Mouse (Mus musculus) limb, embryonic 15.5 days (tissue): ENCODE data around the gene Tnpo1. TPM values are rescaled to one million over a fixed set of nuclear protein-coding genes. Genes with fewer than 3 reads are reported as not detected.

ENCODE experiments used
- ATAC-seq: fragments of 200-750 bp; cut with Nextera tagmentation; 2 replicates; pipeline ENCODE4 v1.8.0; 2017; ENCODE audit warnings: low read depth, moderate TSS enrichment; ENCODE audit not compliant: insufficient number of reproducible peaks, low FRiP score, low TSS enrichment
- H3K27ac ChIP-seq: fragments of 300-500 bp; sonication (generic); 2 replicates; pipeline ENCODE4 v1.5.1; 2015; ENCODE audit warnings: moderate library complexity, mild to moderate bottlenecking, inconsistent platforms
- H3K27me3 ChIP-seq: fragments of 300-500 bp; sonication (generic); 2 replicates; pipeline ENCODE4 v1.6.1; 2015; ENCODE audit warnings: inconsistent platforms
- H3K36me3 ChIP-seq: fragments of 300-500 bp; sonication (generic); 2 replicates; pipeline ENCODE4 v1.6.1; 2015; ENCODE audit warnings: inconsistent platforms
- H3K4me1 ChIP-seq: fragments of 300-500 bp; sonication (generic); 2 replicates; pipeline ENCODE4 v1.6.1; 2015; ENCODE audit warnings: inconsistent platforms
- H3K4me2 ChIP-seq: fragments of 300-500 bp; sonication (generic); 2 replicates; pipeline ENCODE4 v1.6.1; 2015; ENCODE audit warnings: mild to moderate bottlenecking, inconsistent platforms
- H3K4me3 ChIP-seq: fragments of 300-500 bp; sonication (generic); 2 replicates; pipeline ENCODE4 v1.5.1; 2015; ENCODE audit warnings: mild to moderate bottlenecking, inconsistent platforms
- H3K9ac ChIP-seq: fragments of 300-500 bp; sonication (generic); 2 replicates; pipeline ENCODE4 v1.6.1; 2015; ENCODE audit warnings: inconsistent platforms
- H3K9me3 ChIP-seq: fragments of 300-500 bp; sonication (generic); 2 replicates; pipeline ENCODE4 v1.6.1; 2016; ENCODE audit warnings: inconsistent platforms
- WGBS: fragments of 180-500 bp; shearing (Covaris S2); methylation state at CpG from one replicate; pipeline ENCODE4 v1.1.7; 2015; 5-methylcytosine and 5-hydroxymethylcytosine counted together
- polyA plus RNA-seq: library from polyadenylated mRNA; unstranded; fragments of >200 nt; fragmentation: Nextera tagmentation; extraction: Ambion mirVana; gene quantifications from 2 replicates; pipeline ENCODE4 v1.2.1, GENCODE M21; 2015

The Tnpo1 gene
- polyA plus RNA-seq, 1 experiment from 2014 or later: 55.3 TPM

DNA sequence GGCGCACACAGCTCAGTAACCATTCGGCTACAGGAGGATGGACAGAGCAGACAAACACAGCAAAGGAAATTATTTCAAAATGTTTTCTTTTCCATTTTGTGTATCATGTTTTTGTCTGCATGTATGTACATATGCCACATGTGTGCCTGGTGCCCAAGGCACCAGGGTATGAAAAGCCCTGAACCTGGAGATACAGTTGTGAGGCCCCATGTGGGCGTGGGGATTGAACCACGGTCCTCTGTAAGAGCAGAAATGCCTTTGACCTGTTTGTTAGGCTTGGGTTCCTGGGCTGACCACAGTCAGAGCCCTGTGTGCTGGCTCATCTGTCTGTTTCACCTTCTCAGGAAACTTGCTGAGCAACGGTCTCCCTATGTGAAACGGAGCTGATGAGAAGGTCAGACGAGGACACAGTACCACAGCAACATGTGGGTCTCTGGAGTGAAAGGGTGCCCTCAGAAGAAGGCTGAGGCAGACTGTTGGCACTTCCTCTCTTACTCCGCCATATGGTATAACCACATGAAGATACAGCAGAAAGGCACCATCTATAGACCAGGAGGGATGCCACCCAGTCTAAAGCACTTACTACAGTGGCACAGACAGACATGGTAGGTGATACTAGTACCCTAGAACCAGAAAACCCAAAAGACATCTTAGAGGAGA lies 23.7 kb downstream of the Tnpo1 start:
- Histone ChIP-seq H3K9me3 (no peaks in the 10 kb centered on the region), H3K4me1 (no peaks in the 10 kb centered on the region), H3K9ac (no peak overlapping the region), H3K27ac (no peak overlapping the region), H3K4me2 (no peak overlapping the region), H3K4me3 (no peak overlapping the region), H3K36me3 (peaks cover 15% of the 10 kb centered on the region), H3K27me3 (no peaks in the 10 kb centered on the region)
- WGBS: 88% methylated on average over 8 of the region's 8 CpGs
- ATAC-seq: no peak

DNA sequence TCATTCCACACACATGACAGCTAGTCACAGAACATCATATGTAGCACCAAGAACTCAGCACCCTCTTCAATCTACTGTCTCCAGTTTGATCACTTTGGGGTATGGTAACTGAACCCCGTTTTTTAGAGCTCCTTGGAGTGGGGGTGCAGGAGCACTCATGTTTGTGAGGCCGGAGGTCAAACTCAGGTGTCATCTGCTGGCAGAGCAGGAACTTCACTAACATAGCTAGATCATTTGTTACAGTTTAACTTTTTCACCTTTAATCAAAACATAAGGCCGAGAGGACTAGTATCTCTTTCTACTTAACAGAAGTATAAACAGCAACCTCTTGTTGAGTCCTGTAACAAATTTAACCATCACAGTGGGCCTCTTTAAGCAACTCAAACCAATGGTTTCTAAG lies 26.6 kb downstream of the Tnpo1 start:
- no peak overlapping the region for H3K4me3 ChIP-seq
- no peaks in the 10 kb centered on the region for H3K9me3 ChIP-seq
- peaks cover 7% of the 10 kb centered on the region for H3K36me3 ChIP-seq
- no peak overlapping the region for H3K4me2 ChIP-seq
- H3K27ac ChIP-seq: no peak overlapping the region
- H3K9ac ChIP-seq: no peak overlapping the region
- 82% methylated on average over 3 of the region's 3 CpGs for WGBS
- H3K4me1 ChIP-seq: no peaks in the 10 kb centered on the region
- H3K27me3 ChIP-seq: no peaks in the 10 kb centered on the region
- no peak for ATAC-seq

DNA sequence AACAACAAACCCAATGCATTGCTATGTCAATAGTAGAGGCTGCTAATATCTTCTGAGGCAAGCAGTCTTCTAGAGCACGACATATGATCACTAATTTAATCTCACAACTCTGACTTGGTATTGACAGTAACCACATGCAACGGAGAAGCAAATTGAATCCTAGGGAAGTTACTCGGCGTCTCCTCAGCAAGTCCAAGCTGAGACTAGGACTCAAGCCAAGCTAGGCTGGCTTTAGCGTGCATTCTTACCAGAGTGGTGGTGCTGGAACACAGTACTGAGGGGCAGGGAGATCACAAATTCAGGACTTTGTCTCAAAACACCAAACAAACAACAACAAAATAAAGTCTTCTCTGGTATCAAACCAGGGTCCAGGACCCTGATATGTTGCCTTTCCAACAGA lies 28.6 kb downstream of the Tnpo1 start:
- Histone ChIP-seq H3K27ac (no peak overlapping the region), H3K4me2 (no peak overlapping the region), H3K9ac (no peak overlapping the region), H3K4me3 (no peak overlapping the region), H3K4me1 (peaks cover 8% of the 10 kb centered on the region; the same call in 1 of the 2 replicates), H3K36me3 (peaks cover 5% of the 10 kb centered on the region), H3K27me3 (no peaks in the 10 kb centered on the region), H3K9me3 (no peaks in the 10 kb centered on the region)
- 72% methylated on average over 5 of the region's 5 CpGs for WGBS
- ATAC-seq: no peak

DNA sequence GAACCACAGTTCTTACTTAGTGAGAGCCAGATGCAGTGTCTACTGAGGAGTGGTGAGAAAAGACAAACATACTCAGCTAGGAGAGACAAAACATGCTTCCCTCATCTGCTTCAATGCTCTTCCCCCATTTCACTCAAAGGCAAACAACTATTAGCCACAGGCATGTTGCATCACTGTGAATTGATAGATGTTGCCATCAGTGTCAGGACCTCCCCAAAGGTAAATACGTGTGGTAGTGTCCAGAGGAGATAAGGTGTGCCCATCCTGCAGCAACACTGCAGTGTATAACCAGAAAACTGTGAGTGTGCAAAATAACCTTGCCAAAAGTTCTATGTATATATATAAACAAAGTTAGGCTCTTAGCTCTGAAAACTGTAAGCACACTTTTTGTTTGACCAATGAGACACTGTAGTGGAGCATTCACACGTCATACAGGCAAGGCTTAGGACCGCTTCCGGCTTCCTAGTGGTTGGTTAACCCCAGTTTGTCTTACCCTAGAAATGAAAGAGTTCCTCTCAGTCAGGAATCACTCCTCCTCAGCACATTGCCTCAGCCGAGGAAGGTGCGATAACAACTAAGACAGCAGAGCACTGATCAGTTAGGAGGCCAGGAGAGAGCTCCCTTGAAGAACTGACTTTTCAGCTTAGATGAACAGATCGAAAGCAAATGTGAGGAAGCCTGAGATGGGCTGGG lies 29.6 kb downstream of the Tnpo1 start:
- no peaks in the 10 kb centered on the region for H3K9me3 ChIP-seq
- no peak overlapping the region for H3K9ac ChIP-seq
- WGBS: 71% methylated on average over 7 of the region's 7 CpGs
- H3K27ac ChIP-seq: no peak overlapping the region
- H3K4me3 ChIP-seq: no peak overlapping the region
- peaks cover 13% of the 10 kb centered on the region for H3K4me1 ChIP-seq
- H3K4me2 ChIP-seq: no peak overlapping the region
- no peak for ATAC-seq
- H3K27me3 ChIP-seq: no peaks in the 10 kb centered on the region
- H3K36me3 ChIP-seq: no peaks in the 10 kb centered on the region

DNA sequence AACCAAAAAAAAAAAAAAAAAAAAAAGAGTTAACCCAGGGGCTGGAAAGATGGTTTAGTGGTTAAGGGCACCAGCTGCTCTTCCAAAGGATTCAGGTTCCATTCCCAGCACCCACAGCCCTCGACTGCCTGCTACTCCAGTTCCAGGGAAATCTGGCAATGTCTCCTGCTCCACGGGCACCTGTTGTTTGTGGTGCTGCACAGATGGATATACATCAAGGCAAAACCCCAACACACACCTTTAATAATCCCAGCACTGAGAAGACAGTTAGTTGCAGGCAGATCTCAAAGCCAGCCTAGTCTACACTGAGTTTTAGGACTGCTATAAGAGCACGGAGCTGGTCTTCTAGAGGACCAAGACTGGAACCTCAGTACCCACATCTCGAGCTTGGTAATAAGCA lies 30.2 kb downstream of the Tnpo1 start:
- H3K4me1 ChIP-seq: peaks cover 13% of the 10 kb centered on the region
- H3K36me3 ChIP-seq: no peaks in the 10 kb centered on the region
- no peak overlapping the region for H3K9ac ChIP-seq
- no peak overlapping the region for H3K27ac ChIP-seq
- no peaks in the 10 kb centered on the region for H3K9me3 ChIP-seq
- WGBS: 83% methylated on average over 4 of the region's 4 CpGs
- no peaks in the 10 kb centered on the region for H3K27me3 ChIP-seq
- H3K4me3 ChIP-seq: no peak overlapping the region
- ATAC-seq: no peak
- H3K4me2 ChIP-seq: no peak overlapping the region

DNA sequence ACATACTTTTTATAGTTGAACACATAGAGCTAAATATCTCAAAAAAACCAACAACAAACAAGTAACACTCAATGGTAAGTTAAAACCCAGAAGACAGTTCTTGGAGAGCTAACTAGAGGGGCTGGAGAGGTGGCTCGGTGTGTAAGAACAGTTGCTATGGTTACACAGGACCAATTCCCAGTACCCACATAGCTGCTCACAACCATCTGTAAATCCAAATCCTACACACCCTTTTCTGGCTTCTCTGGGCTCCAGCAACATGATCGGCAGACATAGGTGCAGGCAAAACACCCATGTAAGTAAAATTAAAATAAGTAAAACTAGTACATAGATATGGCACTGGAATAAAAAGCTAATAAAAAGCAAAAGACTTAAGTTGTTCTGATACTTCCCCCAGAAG lies 31.3 kb downstream of the Tnpo1 start:
- no peaks in the 10 kb centered on the region for H3K36me3 ChIP-seq
- no peak overlapping the region for H3K9ac ChIP-seq
- H3K4me1 ChIP-seq: peaks cover 16% of the 10 kb centered on the region
- H3K4me2 ChIP-seq: no peak overlapping the region
- no peaks in the 10 kb centered on the region for H3K27me3 ChIP-seq
- 53% methylated on average over 2 of the region's 2 CpGs for WGBS
- H3K9me3 ChIP-seq: no peaks in the 10 kb centered on the region
- no peak overlapping the region for H3K27ac ChIP-seq
- no peak for ATAC-seq
- no peak overlapping the region for H3K4me3 ChIP-seq

DNA sequence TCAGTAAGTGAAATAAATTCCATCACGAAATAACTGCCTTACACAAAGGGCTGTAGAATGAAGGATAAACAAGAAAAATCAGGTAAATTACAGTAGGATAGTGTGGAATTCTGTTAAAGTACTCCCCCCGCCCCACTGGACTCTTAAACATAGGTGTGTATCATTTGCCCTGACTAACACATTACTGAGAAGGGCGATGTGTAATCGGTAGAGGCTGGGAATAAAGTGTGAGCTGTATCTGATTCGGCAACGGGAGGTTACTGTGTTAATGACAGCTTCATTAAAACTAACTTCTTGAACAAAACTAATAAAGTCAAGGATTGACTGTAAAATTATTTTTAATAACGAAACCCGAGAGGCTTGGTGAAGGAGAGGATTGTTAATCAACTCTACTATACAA lies 34.7 kb downstream of the Tnpo1 start:
- Histone ChIP-seq H3K36me3 (peaks cover 13% of the 10 kb centered on the region), H3K4me1 (peaks cover 19% of the 10 kb centered on the region), H3K4me2 (peak overlapping the region; percentile 75), H3K9ac (no peak overlapping the region), H3K9me3 (no peaks in the 10 kb centered on the region), H3K27ac (peak overlapping the region; percentile 98), H3K27me3 (no peaks in the 10 kb centered on the region), H3K4me3 (peak overlapping the region; percentile 67)
- no peak for ATAC-seq
- 12% methylated on average over 8 of the region's 8 CpGs for WGBS

DNA sequence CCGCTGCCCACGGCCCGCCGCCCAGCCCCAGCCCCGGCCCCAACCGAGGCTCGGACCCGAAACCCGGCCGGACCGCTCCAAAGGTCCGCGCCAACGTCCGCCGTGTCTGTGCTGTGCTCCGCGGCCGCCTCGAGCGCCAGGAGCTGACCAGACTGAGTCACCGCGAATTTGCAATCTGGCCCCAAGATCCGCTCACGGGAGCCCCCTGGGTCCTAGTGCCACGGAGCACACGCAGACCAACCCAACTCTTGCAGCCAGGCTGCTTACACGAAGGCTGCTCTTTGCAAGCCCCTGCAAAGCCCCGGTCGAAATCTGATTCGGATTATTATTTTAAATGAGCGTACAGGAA lies 35.3 kb downstream of the Tnpo1 start:
- under 1% methylated on average over 32 of the region's 32 CpGs for WGBS
- Histone ChIP-seq H3K9ac (peak overlapping the region; percentile 83), H3K27me3 (no peaks in the 10 kb centered on the region), H3K27ac (peak overlapping the region; percentile 98), H3K4me3 (peak overlapping the region; percentile 67), H3K4me2 (peak overlapping the region; percentile 75), H3K36me3 (peaks cover 18% of the 10 kb centered on the region), H3K9me3 (no peaks in the 10 kb centered on the region), H3K4me1 (peaks cover 19% of the 10 kb centered on the region)
- ATAC-seq: peak; percentile 88

DNA sequence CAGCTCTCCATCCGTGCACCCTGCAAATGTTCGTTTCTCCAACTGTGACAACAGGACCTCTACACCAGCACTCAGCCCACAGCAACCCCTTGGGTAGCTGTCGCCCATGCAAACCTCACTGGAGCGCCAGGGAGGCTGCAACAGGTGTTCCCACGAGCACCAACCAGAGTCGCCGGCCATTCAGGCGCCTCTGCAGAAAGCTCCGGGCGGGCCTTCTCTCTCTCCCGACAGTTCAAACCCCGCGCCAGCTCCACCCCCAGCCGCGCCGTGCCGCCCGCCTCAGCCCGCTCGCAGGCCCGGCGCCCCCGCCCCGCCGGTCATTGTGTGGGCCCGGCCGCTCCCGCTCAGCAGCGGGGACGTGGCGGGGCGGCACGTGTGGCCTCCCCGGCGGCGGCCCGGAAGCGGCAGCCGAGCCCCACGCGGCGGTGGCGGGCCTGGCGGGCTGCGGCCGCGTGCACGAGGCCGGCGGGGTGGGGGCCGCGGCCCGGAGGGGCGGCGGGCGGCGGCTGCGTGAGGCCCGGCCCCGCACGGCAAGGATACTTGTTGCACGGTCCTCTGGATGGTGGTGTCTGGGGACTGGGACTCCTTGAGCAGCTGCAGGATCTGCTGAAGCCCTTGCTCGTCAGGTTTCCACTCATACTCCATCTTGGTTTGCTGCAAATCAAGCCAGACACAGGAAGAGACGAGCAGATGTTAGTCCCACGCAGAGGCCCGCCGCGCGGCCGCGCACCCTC lies 35.9 kb downstream of the Tnpo1 start:
- H3K4me2 ChIP-seq: peak overlapping the region; percentile 75
- H3K36me3 ChIP-seq: peaks cover 24% of the 10 kb centered on the region
- H3K4me1 ChIP-seq: peaks cover 19% of the 10 kb centered on the region
- no peaks in the 10 kb centered on the region for H3K27me3 ChIP-seq
- peak; percentile 71 for ATAC-seq
- WGBS: under 1% methylated on average over 53 of the region's 71 CpGs
- no peaks in the 10 kb centered on the region for H3K9me3 ChIP-seq
- peak overlapping the region; percentile 98 for H3K27ac ChIP-seq
- peak overlapping the region; percentile 83 for H3K9ac ChIP-seq
- H3K4me3 ChIP-seq: peak overlapping the region; percentile 67

DNA sequence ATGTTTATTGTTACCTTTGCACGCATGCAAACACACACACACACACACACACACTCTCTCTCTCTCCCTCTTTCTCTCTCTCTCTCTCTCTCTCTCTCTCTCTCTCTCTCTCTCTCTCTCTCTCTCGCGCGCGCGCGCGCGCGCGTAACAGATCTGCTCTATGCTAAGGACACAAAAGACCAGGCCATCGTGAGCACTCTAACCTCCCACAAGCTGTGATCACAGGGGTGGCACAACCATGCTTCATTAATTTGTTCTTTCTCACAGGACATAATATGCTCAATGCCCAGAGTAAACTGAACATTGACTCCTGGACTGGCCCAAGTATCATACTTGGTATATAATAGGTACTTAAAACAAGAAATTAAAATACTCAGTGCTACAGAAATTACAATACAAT lies 37.0 kb downstream of the Tnpo1 start:
- Histone ChIP-seq H3K36me3 (peaks cover 29% of the 10 kb centered on the region), H3K9me3 (no peaks in the 10 kb centered on the region), H3K27ac (no peak overlapping the region), H3K4me1 (peaks cover 19% of the 10 kb centered on the region), H3K9ac (no peak overlapping the region), H3K27me3 (no peaks in the 10 kb centered on the region), H3K4me2 (0 out of 2 replicates have a peak overlapping the region, but pooled peaks have one; percentile 2), H3K4me3 (no peak overlapping the region)
- 85% methylated on average over 11 of the region's 12 CpGs for WGBS
- no peak for ATAC-seq

DNA sequence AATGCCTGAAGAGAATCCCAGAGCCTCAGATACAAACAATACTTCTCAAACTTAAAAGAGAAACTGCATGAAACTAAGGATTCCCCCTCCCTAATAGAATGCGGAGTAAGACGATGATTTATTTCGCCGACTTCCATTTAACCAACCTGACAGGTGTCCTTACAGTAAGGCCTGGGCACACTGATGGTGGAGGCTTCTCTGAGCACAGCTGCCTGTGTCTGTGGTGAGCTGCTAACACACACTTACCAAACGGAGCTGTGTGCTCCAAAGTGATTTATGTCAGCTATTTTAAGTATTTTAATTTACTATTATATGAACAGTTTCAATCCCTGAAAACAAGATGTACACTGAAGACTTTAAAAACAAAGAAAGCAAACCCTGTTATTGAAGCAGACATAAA lies 42.4 kb downstream of the Tnpo1 start:
- H3K4me3 ChIP-seq: no peak overlapping the region
- no peak overlapping the region for H3K4me2 ChIP-seq
- no peak overlapping the region for H3K9ac ChIP-seq
- H3K9me3 ChIP-seq: no peaks in the 10 kb centered on the region
- no peak for ATAC-seq
- H3K27me3 ChIP-seq: no peaks in the 10 kb centered on the region
- WGBS: 89% methylated on average over 5 of the region's 5 CpGs
- H3K36me3 ChIP-seq: peaks cover 65% of the 10 kb centered on the region
- H3K4me1 ChIP-seq: no peaks in the 10 kb centered on the region; the same call in 1 of the 2 replicates
- H3K27ac ChIP-seq: no peak overlapping the region

DNA sequence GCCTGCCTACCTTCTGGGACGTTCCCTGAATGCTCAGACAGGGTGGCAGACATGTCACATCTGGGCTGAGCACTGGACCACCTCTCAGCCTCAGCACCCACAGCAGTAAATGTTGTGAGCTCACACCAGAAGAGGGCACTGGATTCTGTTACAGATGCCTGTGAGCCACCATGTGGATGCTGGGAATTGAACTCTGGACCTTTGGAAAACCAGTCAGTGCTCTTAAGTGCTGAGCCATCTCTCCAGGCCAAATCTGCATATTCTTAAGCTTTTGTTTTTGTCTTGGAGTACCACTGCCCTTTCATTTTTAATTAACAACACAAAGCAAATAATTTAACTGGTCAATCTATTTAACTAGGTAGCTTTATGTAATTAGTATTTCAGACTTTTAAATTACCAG lies 44.2 kb downstream of the Tnpo1 start:
- Histone ChIP-seq H3K9ac (no peak overlapping the region), H3K27me3 (no peaks in the 10 kb centered on the region), H3K4me1 (no peaks in the 10 kb centered on the region), H3K36me3 (peaks cover 69% of the 10 kb centered on the region), H3K27ac (no peak overlapping the region), H3K9me3 (no peaks in the 10 kb centered on the region), H3K4me2 (no peak overlapping the region), H3K4me3 (no peak overlapping the region)
- ATAC-seq: no peak
- whole genome bisulfite sequencing: 84% methylated on average over 1 of the region's 1 CpGs
